In genomic region chr11:120515611-120516010, GRCm38 (mm10) we compare ENCODE assay signal across 9 mouse cellular contexts. TPM values are rescaled to one million over a fixed set of nuclear protein-coding genes. Genes with fewer than 3 reads are reported as not detected.
A peak's percentile ranks its signal among the peaks of the same experiment; 100 is the strongest.
DNase-seq lines count a peak whose midpoint lies in the region; ATAC-seq lines count a peak whose summit lies in the region.
"Had no signal": no experiment of that assay in that cellular context is flagged by ENCODE, and none has a peak within 500 bp of the region (broad histone marks: within the 10 kb centered on the region; RNA-seq: fewer than 3 reads in every experiment).

No protein-coding gene starts in this region.

- H3K4me2 ChIP-seq in heart, embryonic 15.5 days: no peak overlapping the region
- no peak overlapping the region for H3K4me2 ChIP-seq in liver, embryonic 12.5 days
- no peak overlapping the region for H3K4me2 ChIP-seq in stomach, embryonic 15.5 days

- peak overlapping the region; percentile 26; the same call in 1 of the 2 replicates for H3K27ac ChIP-seq in forebrain, embryonic 10.5 days
- no peak overlapping the region for H3K27ac ChIP-seq in heart, embryonic 15.5 days
- no peak overlapping the region for H3K27ac ChIP-seq in liver, embryonic 12.5 days
- no peak overlapping the region for H3K27ac ChIP-seq in stomach, embryonic 15.5 days

- ATAC-seq in CD4-positive, CD25-positive, alpha-beta regulatory T cell, adult 4 months: peak; percentile 64
- peak; percentile 53; the same call in 1 of the 2 replicates for ATAC-seq in heart, embryonic 15.5 days (replicated peaks; ENCODE audit: insufficient number of reproducible peaks, insufficient read depth, low FRiP score, low read depth)
- peak; percentile 35; the same call in 1 of the 2 replicates for ATAC-seq in liver, embryonic 12.5 days
- peak; percentile 69; the same call in 1 of the 2 replicates for ATAC-seq in stomach, embryonic 15.5 days (ENCODE audit: insufficient read depth, low FRiP score, low read depth)

- H3K36me3 ChIP-seq in forebrain, embryonic 10.5 days (replicated peaks): no peaks in the 10 kb centered on the region
- no peaks in the 10 kb centered on the region for H3K36me3 ChIP-seq in heart, embryonic 15.5 days
- no peaks in the 10 kb centered on the region for H3K36me3 ChIP-seq in liver, embryonic 12.5 days
- no peaks in the 10 kb centered on the region for H3K36me3 ChIP-seq in stomach, embryonic 15.5 days

- H3K27me3 ChIP-seq in forebrain, embryonic 10.5 days (ENCODE audit: poor library complexity, severe bottlenecking): peaks cover 7% of the 10 kb centered on the region; the same call in 1 of the 2 replicates
- 0 out of 2 replicates have a peak, but pooled peaks cover 5% of the 10 kb centered on the region for H3K27me3 ChIP-seq in heart, embryonic 15.5 days
- 0 out of 2 replicates have a peak, but pooled peaks cover 4% of the 10 kb centered on the region for H3K27me3 ChIP-seq in liver, embryonic 12.5 days (replicated peaks)
- no peaks in the 10 kb centered on the region for H3K27me3 ChIP-seq in stomach, embryonic 15.5 days (replicated peaks)

- H3K4me3 ChIP-seq in forebrain, embryonic 10.5 days: no peak overlapping the region
- no peak overlapping the region for H3K4me3 ChIP-seq in heart, embryonic 15.5 days
- H3K4me3 ChIP-seq in liver, embryonic 12.5 days: no peak overlapping the region
- no peak overlapping the region for H3K4me3 ChIP-seq in stomach, embryonic 15.5 days (replicated peaks)
- H3K4me3 ChIP-seq: erythroblast, embryonic 14.5 days had no signal

- no peaks in the 10 kb centered on the region for H3K9me3 ChIP-seq in forebrain, embryonic 10.5 days
- no peaks in the 10 kb centered on the region for H3K9me3 ChIP-seq in heart, embryonic 15.5 days (replicated peaks)
- no peaks in the 10 kb centered on the region for H3K9me3 ChIP-seq in liver, embryonic 12.5 days (replicated peaks)
- H3K9me3 ChIP-seq in stomach, embryonic 15.5 days: no peaks in the 10 kb centered on the region

- H3K9ac ChIP-seq in heart, embryonic 15.5 days: no peak overlapping the region
- H3K9ac ChIP-seq in liver, embryonic 12.5 days: no peak overlapping the region
- no peak overlapping the region for H3K9ac ChIP-seq in stomach, embryonic 15.5 days

- 21% methylated on average over 17 of the region's 17 CpGs for WGBS in forebrain, embryonic 10.5 days
- 21% methylated on average over 17 of the region's 17 CpGs for WGBS in heart, embryonic 15.5 days
- 21% methylated on average over 17 of the region's 17 CpGs for WGBS in liver, embryonic 12.5 days (ENCODE audit: insufficient replicate concordance)
- 18% methylated on average over 17 of the region's 17 CpGs for WGBS in stomach, embryonic 15.5 days

- peaks cover 32% of the 10 kb centered on the region for H3K4me1 ChIP-seq in forebrain, embryonic 10.5 days
- H3K4me1 ChIP-seq in heart, embryonic 15.5 days (replicated peaks): peaks cover 23% of the 10 kb centered on the region
- peaks cover 43% of the 10 kb centered on the region for H3K4me1 ChIP-seq in liver, embryonic 12.5 days
- 0 out of 2 replicates have a peak, but pooled peaks cover 11% of the 10 kb centered on the region for H3K4me1 ChIP-seq in stomach, embryonic 15.5 days

- DNase-seq in c-Kit-negative CD71-positive TER-119-positive erythroid progenitor cells, embryonic 14.5 days (ENCODE audit: low read depth, low spot score): peak; percentile 56
- peak; percentile 88 for DNase-seq in forebrain, embryonic 10.5 days (ENCODE audit: extremely low spot score, low spot score)
- peak; percentile 92 for DNase-seq in kidney, postnatal 14 days
- DNase-seq in natural killer cell, adult 2 months (ENCODE audit: low spot score in 2 of 2): peak; percentile 83 to 87

RNA-seq across cellular contexts. Expression of gene Gcgr, which starts 14.9 kb away (rescaled TPM):
- not detected for polyA plus RNA-seq in CD4-positive, CD25-positive, alpha-beta regulatory T cell, adult 4 months (2017; shearing (Covaris generic))
- 0.07 and 0.16 TPM in 2 replicates for polyA plus RNA-seq in forebrain, embryonic 10.5 days (2016; fragmentation: Nextera tagmentation; extraction: Ambion mirVana)
- 2.7 and 2.8 TPM in 2 replicates for polyA plus RNA-seq in heart, embryonic 15.5 days (2015; fragmentation: Nextera tagmentation; extraction: Ambion mirVana)
- 8.5 and 9.6 TPM in 2 replicates for polyA plus RNA-seq in liver, embryonic 12.5 days (2016; fragmentation: Nextera tagmentation; extraction: Ambion mirVana)
- polyA plus RNA-seq in stomach, embryonic 15.5 days (2015; fragmentation: Nextera tagmentation; extraction: Ambion mirVana): 1.7 and 2.4 TPM in 2 replicates

RNA-seq across cellular contexts. Expression of gene Slc25a10, which starts 24.0 kb away (rescaled TPM):
- polyA plus RNA-seq in CD4-positive, CD25-positive, alpha-beta regulatory T cell, adult 4 months (2017; shearing (Covaris generic)): 10 to 100 TPM; 11.0 to 14.3 TPM
- 69.3 and 71.6 TPM in 2 replicates for polyA plus RNA-seq in forebrain, embryonic 10.5 days (2016; fragmentation: Nextera tagmentation; extraction: Ambion mirVana)
- 32.1 and 45.0 TPM in 2 replicates for polyA plus RNA-seq in heart, embryonic 15.5 days (2015; fragmentation: Nextera tagmentation; extraction: Ambion mirVana)
- polyA plus RNA-seq in liver, embryonic 12.5 days (2016; fragmentation: Nextera tagmentation; extraction: Ambion mirVana): 47.0 and 54.9 TPM in 2 replicates
- polyA plus RNA-seq in stomach, embryonic 15.5 days (2015; fragmentation: Nextera tagmentation; extraction: Ambion mirVana): 70.7 and 71.4 TPM in 2 replicates

RNA-seq across cellular contexts. Expression of gene Mrpl12, which starts 31.2 kb away (rescaled TPM):
- 10 to 100 TPM; 67.0 to 68.0 TPM for polyA plus RNA-seq in CD4-positive, CD25-positive, alpha-beta regulatory T cell, adult 4 months (2017; shearing (Covaris generic))
- 211 and 215 TPM in 2 replicates for polyA plus RNA-seq in forebrain, embryonic 10.5 days (2016; fragmentation: Nextera tagmentation; extraction: Ambion mirVana)
- polyA plus RNA-seq in heart, embryonic 15.5 days (2015; fragmentation: Nextera tagmentation; extraction: Ambion mirVana): 203 and 218 TPM in 2 replicates
- polyA plus RNA-seq in liver, embryonic 12.5 days (2016; fragmentation: Nextera tagmentation; extraction: Ambion mirVana): 161 and 166 TPM in 2 replicates
- 157 and 168 TPM in 2 replicates for polyA plus RNA-seq in stomach, embryonic 15.5 days (2015; fragmentation: Nextera tagmentation; extraction: Ambion mirVana)

RNA-seq across cellular contexts. Expression of gene Mcrip1, which starts 33.9 kb away (rescaled TPM):
- polyA plus RNA-seq in CD4-positive, CD25-positive, alpha-beta regulatory T cell, adult 4 months (2017; shearing (Covaris generic)): 100 to 1,000 TPM; 114 to 126 TPM
- 205 and 212 TPM in 2 replicates for polyA plus RNA-seq in forebrain, embryonic 10.5 days (2016; fragmentation: Nextera tagmentation; extraction: Ambion mirVana)
- 119 and 143 TPM in 2 replicates for polyA plus RNA-seq in heart, embryonic 15.5 days (2015; fragmentation: Nextera tagmentation; extraction: Ambion mirVana)
- 60.4 and 61.8 TPM in 2 replicates for polyA plus RNA-seq in liver, embryonic 12.5 days (2016; fragmentation: Nextera tagmentation; extraction: Ambion mirVana)
- polyA plus RNA-seq in stomach, embryonic 15.5 days (2015; fragmentation: Nextera tagmentation; extraction: Ambion mirVana): 167 TPM in 2 replicates

RNA-seq across cellular contexts. Expression of gene Ppp1r27, which starts 35.3 kb away (rescaled TPM):
- polyA plus RNA-seq in CD4-positive, CD25-positive, alpha-beta regulatory T cell, adult 4 months (2017; shearing (Covaris generic)): not detected
- polyA plus RNA-seq in forebrain, embryonic 10.5 days (2016; fragmentation: Nextera tagmentation; extraction: Ambion mirVana): not detected in 2 replicates
- 0.50 and 7.6 TPM in 2 replicates for polyA plus RNA-seq in heart, embryonic 15.5 days (2015; fragmentation: Nextera tagmentation; extraction: Ambion mirVana)
- not detected in 2 replicates for polyA plus RNA-seq in liver, embryonic 12.5 days (2016; fragmentation: Nextera tagmentation; extraction: Ambion mirVana)
- 0.59 TPM in 1 of 2 replicates, not detected in the other for polyA plus RNA-seq in stomach, embryonic 15.5 days (2015; fragmentation: Nextera tagmentation; extraction: Ambion mirVana)
- polyA plus RNA-seq: erythroblast, embryonic 14.5 days had no signal
